9 mouse cellular contexts compared by ENCODE assay signal in the genomic region with DNA sequence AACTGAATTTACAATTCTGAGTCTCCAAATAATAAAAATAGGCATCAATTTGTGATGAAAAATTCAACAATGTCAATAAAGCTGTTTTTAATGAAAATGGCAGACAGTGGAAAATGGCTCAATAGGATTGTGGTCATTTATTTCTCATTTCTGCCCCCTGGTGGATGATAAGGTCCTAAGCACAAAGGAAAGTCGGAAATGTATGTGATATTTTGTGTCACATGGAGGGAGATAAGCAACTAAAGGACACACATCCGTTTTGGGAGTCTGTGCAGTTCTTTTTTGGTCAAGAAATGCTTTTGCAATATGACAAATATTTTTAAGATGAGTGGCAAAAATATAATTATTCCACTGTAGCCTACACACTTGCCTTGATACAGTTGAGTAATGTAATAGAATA. TPM values are rescaled to one million over a fixed set of nuclear protein-coding genes. Genes with fewer than 3 reads are reported as not detected.
DNase-seq lines count a peak whose midpoint lies in the region; ATAC-seq and TF ChIP-seq lines count a peak whose summit lies in the region.
"Had no signal": no experiment of that assay in that cellular context is flagged by ENCODE, and none has a peak within 500 bp of the region (broad histone marks: within the 10 kb centered on the region; RNA-seq: fewer than 3 reads in every experiment).

No protein-coding gene starts in this region.

- no peak overlapping the region for H3K4me2 ChIP-seq in intestine, postnatal 0 days (replicated peaks; ENCODE audit: low read depth)
- H3K4me2 ChIP-seq in intestine, embryonic 16.5 days (ENCODE audit: low read depth, low read length): no peak overlapping the region
- H3K4me2 ChIP-seq: embryonic facial prominence, embryonic 12.5 days had no signal

- 12% methylated on average over 2 of the region's 2 CpGs for WGBS in intestine, postnatal 0 days
- WGBS in intestine, embryonic 16.5 days: 19% methylated on average over 2 of the region's 2 CpGs

- no peak overlapping the region for H3K27ac ChIP-seq in intestine, postnatal 0 days (ENCODE audit: low read depth, low read length)
- H3K27ac ChIP-seq in intestine, embryonic 16.5 days (ENCODE audit: low read length): no peak overlapping the region
- H3K27ac ChIP-seq: embryonic facial prominence, embryonic 12.5 days had no signal

- no peak overlapping the region for H3K9ac ChIP-seq in intestine, postnatal 0 days (ENCODE audit: low read depth, low read length)
- no peak overlapping the region for H3K9ac ChIP-seq in intestine, embryonic 16.5 days (ENCODE audit: low read depth, low read length)
- H3K9ac ChIP-seq: embryonic facial prominence, embryonic 12.5 days had no signal

- H3K4me1 ChIP-seq in intestine, postnatal 0 days (replicated peaks; ENCODE audit: control insufficient read depth, insufficient read depth, low read length): no peaks in the 10 kb centered on the region
- H3K4me1 ChIP-seq in intestine, embryonic 16.5 days (ENCODE audit: control insufficient read depth, insufficient read depth, low read length): no peaks in the 10 kb centered on the region
- H3K4me1 ChIP-seq: embryonic facial prominence, embryonic 12.5 days had no signal

- H3K36me3 ChIP-seq in intestine, postnatal 0 days (ENCODE audit: control insufficient read depth, insufficient read depth): no peaks in the 10 kb centered on the region
- H3K36me3 ChIP-seq in intestine, embryonic 16.5 days (ENCODE audit: control insufficient read depth, insufficient read depth, low read length): no peaks in the 10 kb centered on the region
- H3K36me3 ChIP-seq: embryonic facial prominence, embryonic 12.5 days had no signal

- no peak overlapping the region for H3K4me3 ChIP-seq in intestine, postnatal 0 days (ENCODE audit: low read depth, low read length)
- H3K4me3 ChIP-seq in intestine, embryonic 16.5 days (ENCODE audit: low read length): no peak overlapping the region
- H3K4me3 ChIP-seq: embryonic facial prominence, embryonic 12.5 days had no signal

- peak; percentile 68 for TF ChIP-seq CTCF in intestine, postnatal 0 days (IDR thresholded peaks at IDR 0.05; ENCODE audit: low read depth)

- no peaks in the 10 kb centered on the region for H3K27me3 ChIP-seq in intestine, postnatal 0 days (replicated peaks; ENCODE audit: control insufficient read depth, insufficient read depth, low read length)
- H3K27me3 ChIP-seq in intestine, embryonic 16.5 days (replicated peaks; ENCODE audit: control insufficient read depth, insufficient read depth, low read length): no peaks in the 10 kb centered on the region
- H3K27me3 ChIP-seq: embryonic facial prominence, embryonic 12.5 days had no signal

- no peak for ATAC-seq in intestine, postnatal 0 days
- ATAC-seq in intestine, embryonic 16.5 days: no peak
- no peak for ATAC-seq in erythroblast, adult 5-6 weeks (replicated peaks; ENCODE audit: low FRiP score, poor library complexity, severe bottlenecking)

- peak; percentile 28 for DNase-seq in ES-CJ7 (ENCODE audit: low read depth, low spot score)
- DNase-seq in R1 (ENCODE audit: low read depth, low spot score): peak; percentile 63
- peak; percentile 27 to 32 for DNase-seq in kidney, postnatal 36 days
- no peak for DNase-seq in testis, postnatal 10 days (ENCODE audit: low spot score)
- no peak for DNase-seq in testis, postnatal 14 days (ENCODE audit: low spot score)

- no peaks in the 10 kb centered on the region for H3K9me3 ChIP-seq in intestine, postnatal 0 days (ENCODE audit: control insufficient read depth)
- no peaks in the 10 kb centered on the region for H3K9me3 ChIP-seq in intestine, embryonic 16.5 days (ENCODE audit: control insufficient read depth, low read length)
- H3K9me3 ChIP-seq: embryonic facial prominence, embryonic 12.5 days had no signal

RNA-seq across cellular contexts. Expression of gene Eqtn, which starts 27.9 kb away (rescaled TPM):
- polyA plus RNA-seq in intestine, postnatal 0 days (2015; fragmentation: Nextera tagmentation; extraction: Ambion mirVana): not detected in 2 replicates
- not detected in 2 replicates for polyA plus RNA-seq in intestine, embryonic 16.5 days (2015; fragmentation: Nextera tagmentation; extraction: Ambion mirVana)
- total RNA-seq in erythroblast, adult 5-6 weeks (2015; ENCODE audit: low replicate concordance): not detected in 2 replicates
- not detected in 2 replicates for total RNA-seq in erythroblast, adult 5-6 weeks (2017; ENCODE audit: low replicate concordance)

Comparison
In these comparisons a context has a peak if more than half of its experiments do, and no peak if none do; other contexts are left out.
1. DNase-seq: peak in ES-CJ7 (single experiment), R1 (single experiment) and kidney, postnatal 36 days (2 of 2); none in testis, postnatal 10 days (single experiment) and testis, postnatal 14 days (single experiment).